Mouse (Mus musculus): ENCODE measurements around the gene Gm20388. TPM values are rescaled to one million over a fixed set of nuclear protein-coding genes. Genes with fewer than 3 reads are reported as not detected.

The Gm20388 gene
- polyA plus RNA-seq, 1 experiment, result 59.3 TPM

DNA sequence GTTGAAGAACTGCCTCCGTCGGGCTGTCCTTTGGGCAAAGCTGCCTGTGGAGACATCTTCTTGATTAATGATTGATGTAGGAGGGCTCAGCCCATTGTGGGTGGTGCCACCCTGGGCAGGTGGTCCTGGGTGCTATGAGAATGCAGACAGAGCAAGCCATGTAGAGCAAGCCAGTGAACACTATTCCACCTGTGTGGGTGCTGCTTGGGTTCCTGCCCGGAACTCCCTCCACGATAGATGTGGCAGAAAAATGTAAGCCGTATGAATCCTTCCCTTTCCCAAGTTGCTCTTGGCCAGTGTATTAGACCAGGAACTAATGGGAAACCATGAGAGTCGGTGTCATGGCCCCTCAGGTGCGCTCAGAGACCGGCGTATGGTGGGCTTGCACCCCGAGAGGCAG, 1830.1 kb downstream of the Gm20388 start:
- DNase-seq (ENCODE audit: low read depth), result no peak
- TF ChIP-seq CTCF (IDR thresholded peaks at IDR 0.05; ENCODE audit: borderline replicate concordance, extremely low read depth, insufficient read depth, insufficient read length) (no peak), POLR2A (IDR thresholded peaks at IDR 0.05; ENCODE audit: borderline replicate concordance, extremely low read depth, insufficient read depth, insufficient read length, poor library complexity, severe bottlenecking) (no peak)

GRCm38 (mm10) chr8:121749501-121749900, 1838.9 kb downstream of the Gm20388 start:
- DNase-seq (ENCODE audit: low read depth), result no peak
- TF ChIP-seq CTCF (IDR thresholded peaks at IDR 0.05; ENCODE audit: borderline replicate concordance, extremely low read depth, insufficient read depth, insufficient read length) (no peak), POLR2A (IDR thresholded peaks at IDR 0.05; ENCODE audit: borderline replicate concordance, extremely low read depth, insufficient read depth, insufficient read length, poor library complexity, severe bottlenecking) (no peak)

- no peak for DNase-seq (ENCODE audit: low read depth)
- peak; percentile 32; the same call in 1 of the 2 replicates for TF ChIP-seq CTCF (IDR thresholded peaks at IDR 0.05; ENCODE audit: borderline replicate concordance, extremely low read depth, insufficient read depth, insufficient read length)
- TF ChIP-seq POLR2A (IDR thresholded peaks at IDR 0.05; ENCODE audit: borderline replicate concordance, extremely low read depth, insufficient read depth, insufficient read length, poor library complexity, severe bottlenecking), result no peak
Observed at GRCm38 (mm10) chr8:121750512-121750911, 1839.9 kb downstream of the Gm20388 start.

DNA sequence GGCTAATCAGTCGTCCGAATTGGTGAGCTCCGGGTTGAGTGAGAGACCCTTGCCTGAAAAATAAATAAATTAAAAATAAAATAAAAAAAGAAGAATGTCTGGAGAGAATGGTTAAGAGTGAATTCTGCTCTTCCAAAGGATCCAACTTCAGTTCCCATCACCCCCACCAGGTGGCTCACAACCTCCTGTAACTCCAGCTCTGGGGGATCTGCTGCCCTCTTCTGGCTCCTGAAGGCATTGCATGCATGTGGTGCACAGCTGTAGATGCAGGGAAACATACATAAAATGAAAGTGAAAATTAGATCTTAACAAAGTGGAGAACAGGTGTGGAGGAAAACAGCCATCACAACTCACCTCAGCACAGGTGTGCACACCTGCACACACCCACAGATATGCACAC, 1840.8 kb downstream of the Gm20388 start:
- peak; percentile 89 for TF ChIP-seq CTCF (IDR thresholded peaks at IDR 0.05; ENCODE audit: borderline replicate concordance, extremely low read depth, insufficient read depth, insufficient read length)
- no peak for TF ChIP-seq POLR2A (IDR thresholded peaks at IDR 0.05; ENCODE audit: borderline replicate concordance, extremely low read depth, insufficient read depth, insufficient read length, poor library complexity, severe bottlenecking)
- DNase-seq (ENCODE audit: low read depth), result peak; percentile 69

GRCm38 (mm10) chr8:121758470-121758869, 1847.8 kb downstream of the Gm20388 start:
- TF ChIP-seq POLR2A (IDR thresholded peaks at IDR 0.05; ENCODE audit: borderline replicate concordance, extremely low read depth, insufficient read depth, insufficient read length, poor library complexity, severe bottlenecking), result no peak
- no peak for TF ChIP-seq CTCF (IDR thresholded peaks at IDR 0.05; ENCODE audit: borderline replicate concordance, extremely low read depth, insufficient read depth, insufficient read length)
- no peak for DNase-seq (ENCODE audit: low read depth)

- TF ChIP-seq CTCF (IDR thresholded peaks at IDR 0.05; ENCODE audit: borderline replicate concordance, extremely low read depth, insufficient read depth, insufficient read length), result no peak
- no peak for TF ChIP-seq POLR2A (IDR thresholded peaks at IDR 0.05; ENCODE audit: borderline replicate concordance, extremely low read depth, insufficient read depth, insufficient read length, poor library complexity, severe bottlenecking)
- no peak for DNase-seq (ENCODE audit: low read depth)
Observed at GRCm38 (mm10) chr8:121760484-121760883, 1849.8 kb downstream of the Gm20388 start.

DNA sequence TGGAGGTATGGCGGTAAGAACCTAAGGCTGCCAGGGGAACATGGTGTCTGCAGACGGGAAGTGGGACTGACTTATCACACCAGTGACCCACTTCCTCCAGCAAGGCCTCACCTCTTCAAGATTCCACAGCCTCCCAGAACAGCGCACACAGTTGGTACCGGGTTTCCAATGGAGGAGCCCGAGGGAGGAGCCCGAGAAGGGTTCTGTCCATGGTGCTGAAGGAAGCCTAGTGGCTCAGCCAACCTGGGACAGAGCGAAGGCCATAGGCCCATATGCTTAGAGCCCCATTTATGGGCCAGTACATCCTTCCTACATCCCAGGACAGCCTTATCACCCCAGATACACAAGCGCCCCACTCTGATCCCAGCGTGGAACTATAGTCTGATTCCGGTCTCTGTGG, 1850.8 kb downstream of the Gm20388 start:
- TF ChIP-seq POLR2A (IDR thresholded peaks at IDR 0.05; ENCODE audit: borderline replicate concordance, extremely low read depth, insufficient read depth, insufficient read length, poor library complexity, severe bottlenecking) (no peak), CTCF (IDR thresholded peaks at IDR 0.05; ENCODE audit: borderline replicate concordance, extremely low read depth, insufficient read depth, insufficient read length) (no peak)
- DNase-seq (ENCODE audit: low read depth), result peak; percentile 19

GRCm38 (mm10) chr8:121762999-121763699, 1852.5 kb downstream of the Gm20388 start:
- DNase-seq (ENCODE audit: low read depth), result peak; percentile 84
- TF ChIP-seq CTCF (IDR thresholded peaks at IDR 0.05; ENCODE audit: borderline replicate concordance, extremely low read depth, insufficient read depth, insufficient read length) (no peak), POLR2A (IDR thresholded peaks at IDR 0.05; ENCODE audit: borderline replicate concordance, extremely low read depth, insufficient read depth, insufficient read length, poor library complexity, severe bottlenecking) (no peak)

GRCm38 (mm10) chr8:121763700-121764013, 1853.0 kb downstream of the Gm20388 start:
- TF ChIP-seq POLR2A (IDR thresholded peaks at IDR 0.05; ENCODE audit: borderline replicate concordance, extremely low read depth, insufficient read depth, insufficient read length, poor library complexity, severe bottlenecking), result no peak
- no peak for TF ChIP-seq CTCF (IDR thresholded peaks at IDR 0.05; ENCODE audit: borderline replicate concordance, extremely low read depth, insufficient read depth, insufficient read length)
- no peak for DNase-seq (ENCODE audit: low read depth)

- TF ChIP-seq CTCF (IDR thresholded peaks at IDR 0.05; ENCODE audit: borderline replicate concordance, extremely low read depth, insufficient read depth, insufficient read length) (no peak), POLR2A (IDR thresholded peaks at IDR 0.05; ENCODE audit: borderline replicate concordance, extremely low read depth, insufficient read depth, insufficient read length, poor library complexity, severe bottlenecking) (no peak)
Observed at GRCm38 (mm10) chr8:121765594-121766138, 1855.0 kb downstream of the Gm20388 start.

GRCm38 (mm10) chr8:121769095-121769494, 1858.5 kb downstream of the Gm20388 start:
- DNase-seq (ENCODE audit: low read depth), result peak; percentile 22
- TF ChIP-seq CTCF (IDR thresholded peaks at IDR 0.05; ENCODE audit: borderline replicate concordance, extremely low read depth, insufficient read depth, insufficient read length) (no peak), POLR2A (IDR thresholded peaks at IDR 0.05; ENCODE audit: borderline replicate concordance, extremely low read depth, insufficient read depth, insufficient read length, poor library complexity, severe bottlenecking) (no peak)

More at GRCm38 (mm10) chr8:121765594-121766138, 1855.0 kb downstream of the Gm20388 start:
- DNase-seq (ENCODE audit: low read depth), result no peak

- no peak for DNase-seq (ENCODE audit: low read depth)
- TF ChIP-seq POLR2A (IDR thresholded peaks at IDR 0.05; ENCODE audit: borderline replicate concordance, extremely low read depth, insufficient read depth, insufficient read length, poor library complexity, severe bottlenecking), result no peak
- no peak for TF ChIP-seq CTCF (IDR thresholded peaks at IDR 0.05; ENCODE audit: borderline replicate concordance, extremely low read depth, insufficient read depth, insufficient read length)
Observed at GRCm38 (mm10) chr8:121769621-121770020, 1859.0 kb downstream of the Gm20388 start.

Measured in brain, embryonic 14.5 days (tissue).